Mouse (Mus musculus): Measurements from ENCODE around the gene Atg101.

Gene Atg101

DNA sequence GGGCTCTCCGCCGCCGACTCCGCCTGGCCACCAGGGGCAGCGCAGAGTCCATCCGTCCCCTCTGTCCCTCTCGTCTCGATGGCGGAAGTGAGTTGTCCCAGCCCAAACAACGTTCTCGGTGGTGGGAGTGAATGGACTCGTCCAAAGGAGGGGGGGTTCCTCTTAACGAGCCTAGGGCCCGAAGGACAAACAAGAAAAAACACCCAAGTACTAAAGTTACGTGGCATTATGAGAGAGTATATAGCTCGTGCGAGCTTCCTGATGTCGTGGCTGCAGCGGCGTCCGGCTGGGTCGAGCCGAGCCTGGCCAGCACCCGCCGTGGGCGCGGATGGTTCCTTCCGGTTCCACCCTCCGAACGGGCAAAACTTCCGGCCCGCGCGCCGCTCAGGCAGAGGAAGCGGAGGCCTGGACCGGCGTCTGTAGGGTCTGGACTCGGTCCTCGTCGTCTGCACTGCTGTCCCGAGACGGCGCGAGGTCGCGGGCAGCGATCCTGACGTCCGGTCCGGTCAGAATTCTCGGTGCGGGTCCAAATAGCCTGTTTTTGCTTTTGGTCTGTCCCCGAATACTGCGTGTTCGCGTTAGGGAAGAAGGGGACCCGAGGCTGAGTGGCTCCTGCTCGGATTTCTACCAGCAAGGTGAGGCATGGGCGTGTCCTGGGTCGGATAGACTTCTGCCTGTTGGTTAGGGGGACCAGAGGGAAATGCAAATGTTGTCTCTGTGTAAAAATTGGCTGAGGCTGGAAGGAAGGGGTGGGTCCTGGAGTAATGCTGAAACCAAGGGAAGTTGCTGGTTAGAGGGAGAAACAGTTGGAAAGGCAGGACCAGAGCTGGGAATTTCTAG is at the start of gene Atg101:
TSS of gene Atg101 (plus strand) at position 362 of the 840 bp plus-strand sequence.
- DNase-seq (ENCODE audit: low spot score in 2 of 2) = peak; percentile 78 to 82

DNA sequence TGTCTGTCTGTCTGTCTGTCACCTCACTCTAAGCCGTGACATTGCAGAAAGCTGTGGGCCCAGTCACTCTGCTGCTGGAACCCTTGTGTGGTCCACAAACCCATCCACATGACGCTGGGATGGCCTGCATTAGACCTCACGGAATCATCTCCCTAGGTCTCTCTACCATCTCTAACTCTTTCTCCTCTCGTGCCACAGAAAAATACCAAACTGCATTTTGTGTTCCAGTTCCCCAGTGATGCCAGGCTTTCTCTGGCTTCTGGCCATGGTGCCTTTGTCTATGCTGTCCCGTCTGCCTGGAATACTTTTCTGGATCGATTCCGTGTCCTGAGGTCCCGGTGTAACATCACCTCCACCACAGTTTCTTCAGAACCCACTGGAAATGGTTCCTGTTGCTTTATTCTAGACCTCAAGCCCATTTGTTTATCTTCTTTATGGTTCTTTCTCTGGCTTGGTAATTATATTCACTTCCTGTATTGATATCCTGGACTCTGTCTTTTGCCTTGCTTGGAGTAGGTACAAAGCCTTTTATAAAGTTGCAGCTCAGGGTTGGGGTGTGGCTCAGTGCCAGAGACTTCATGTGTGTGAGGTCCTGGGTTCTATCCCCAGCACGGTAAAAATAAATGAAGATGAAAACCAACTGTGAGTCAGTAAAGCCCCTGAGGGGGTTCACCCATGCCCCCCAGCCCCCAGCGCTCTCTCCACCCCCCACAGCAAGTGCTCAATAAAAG is 49.3 kb upstream of the Atg101 start:
- no peak for DNase-seq (ENCODE audit: low spot score in 2 of 2)

DNA sequence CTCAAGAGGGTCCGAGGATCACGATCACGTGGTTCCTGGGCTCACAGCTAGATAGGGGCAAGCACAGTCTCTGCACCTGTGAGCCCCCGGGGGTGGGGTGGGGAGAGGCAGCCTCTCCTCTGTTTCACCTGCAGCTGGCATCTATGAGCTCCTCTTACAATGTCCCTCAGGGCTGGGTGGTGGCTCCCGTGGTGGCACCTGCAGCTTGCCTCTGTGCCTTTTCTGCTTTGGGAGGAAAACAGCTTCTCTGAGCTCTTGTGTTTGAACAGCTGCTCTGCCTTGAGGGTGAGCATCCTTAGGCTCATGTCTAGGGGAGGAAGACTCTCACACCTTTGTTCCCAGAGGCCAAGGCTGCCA is 48.8 kb upstream of the Atg101 start:
- no peak for DNase-seq (ENCODE audit: low spot score in 2 of 2)

DNA sequence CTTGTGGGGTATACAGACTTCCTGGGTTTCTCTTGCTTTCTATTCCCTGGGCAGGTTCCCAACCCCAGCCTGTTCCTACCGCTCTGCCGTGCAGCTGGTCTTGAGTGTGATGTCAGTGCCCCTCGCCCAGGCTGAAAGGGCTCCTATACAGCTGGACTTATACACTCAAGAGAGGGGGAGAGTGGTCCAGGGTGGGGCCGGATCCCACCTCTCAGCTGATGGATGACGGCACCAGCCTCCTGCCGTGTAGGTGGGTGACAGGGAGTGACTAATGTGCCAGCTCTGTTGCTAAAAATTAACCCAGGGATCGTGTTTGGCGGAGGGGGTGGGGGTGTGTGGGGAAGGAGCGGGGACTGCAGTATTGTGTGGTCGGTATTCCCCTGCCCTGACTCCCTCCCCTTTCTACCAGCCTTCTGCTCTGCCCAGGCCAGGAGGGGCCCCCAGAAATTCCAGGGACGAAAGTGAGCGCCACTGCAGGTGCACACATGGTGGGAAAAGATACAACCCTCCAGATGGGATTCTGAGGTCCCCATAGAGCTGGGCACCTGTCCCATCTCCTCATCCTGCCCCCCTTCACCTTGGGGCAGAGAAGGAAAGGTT is 48.2 kb upstream of the Atg101 start:
- DNase-seq (ENCODE audit: low spot score in 2 of 2) = peak; percentile 72 to 80

DNA sequence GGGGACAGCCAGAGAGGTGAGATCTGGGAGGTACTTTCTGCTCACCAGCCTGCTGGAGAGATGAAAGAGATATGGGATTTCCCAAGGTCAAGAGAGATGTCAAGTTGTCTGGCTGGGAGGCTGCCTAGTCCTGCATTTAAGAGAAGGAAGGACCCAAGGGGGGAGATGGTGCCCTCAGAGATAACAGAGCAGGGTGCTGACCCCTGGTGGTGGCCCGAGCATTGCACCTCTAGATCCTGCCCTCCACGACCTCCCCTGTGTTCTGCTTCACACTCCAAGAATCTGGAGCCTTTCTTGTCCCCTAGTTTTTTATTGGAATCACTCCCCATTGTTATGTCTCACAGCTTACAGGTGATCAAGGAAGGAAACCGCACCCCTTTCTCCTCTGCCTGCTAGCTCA is 47.2 kb upstream of the Atg101 start:
- no peak for DNase-seq (ENCODE audit: low spot score in 2 of 2)

DNA sequence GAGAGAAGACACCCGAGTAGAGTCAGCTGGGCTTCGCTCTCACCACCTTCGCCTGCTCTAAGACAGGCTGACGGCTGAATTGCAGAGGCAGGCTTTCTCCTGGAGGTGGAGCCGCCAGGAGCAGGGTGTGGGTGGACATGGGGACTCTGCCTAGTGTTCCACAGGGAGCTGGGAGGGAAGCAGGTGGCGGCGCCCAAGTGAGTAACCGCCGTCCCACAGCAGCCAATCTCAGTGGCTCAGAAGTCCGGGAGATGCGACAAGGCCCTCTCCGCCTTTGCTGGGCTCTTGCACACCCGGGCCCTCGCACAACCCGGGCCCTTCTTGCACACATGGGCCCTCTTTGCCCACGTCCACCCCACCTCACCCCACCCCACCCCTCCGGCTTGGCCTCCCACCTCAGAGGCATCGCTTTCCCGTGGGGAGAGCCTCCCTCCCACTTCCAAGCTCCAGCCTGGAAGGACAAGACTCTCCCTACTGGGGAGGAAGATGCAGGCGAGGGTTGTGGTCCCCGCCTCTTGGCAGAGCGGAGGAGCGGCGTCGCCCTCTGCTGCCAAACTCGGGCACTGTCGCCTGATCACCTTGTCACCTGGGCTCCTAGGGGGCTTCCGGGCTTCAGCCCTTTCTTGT is 45.1 kb upstream of the Atg101 start:
- peak; percentile 80 to 89 for DNase-seq (ENCODE audit: low spot score in 2 of 2)

DNA sequence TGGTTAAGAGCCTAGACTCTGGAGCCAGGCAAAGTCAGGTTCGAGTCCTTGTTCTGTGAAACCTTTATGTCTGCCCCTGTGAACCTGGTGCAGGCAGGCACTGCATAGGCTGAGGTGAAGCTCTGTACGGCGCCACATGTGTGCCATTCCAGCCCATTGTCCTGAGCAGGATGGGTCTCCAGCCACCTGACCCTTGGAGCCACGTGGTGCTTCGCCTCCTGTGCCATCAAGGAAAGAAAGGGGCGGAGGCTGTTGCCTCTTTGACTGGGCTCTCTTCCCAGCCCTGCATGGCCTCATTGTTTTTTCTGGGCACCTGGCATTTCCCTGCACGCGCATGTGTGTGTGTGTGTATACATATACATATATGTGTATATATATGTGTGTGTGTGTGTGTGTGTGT is 44.3 kb upstream of the Atg101 start:
- DNase-seq (ENCODE audit: low spot score in 2 of 2) = no peak

DNA sequence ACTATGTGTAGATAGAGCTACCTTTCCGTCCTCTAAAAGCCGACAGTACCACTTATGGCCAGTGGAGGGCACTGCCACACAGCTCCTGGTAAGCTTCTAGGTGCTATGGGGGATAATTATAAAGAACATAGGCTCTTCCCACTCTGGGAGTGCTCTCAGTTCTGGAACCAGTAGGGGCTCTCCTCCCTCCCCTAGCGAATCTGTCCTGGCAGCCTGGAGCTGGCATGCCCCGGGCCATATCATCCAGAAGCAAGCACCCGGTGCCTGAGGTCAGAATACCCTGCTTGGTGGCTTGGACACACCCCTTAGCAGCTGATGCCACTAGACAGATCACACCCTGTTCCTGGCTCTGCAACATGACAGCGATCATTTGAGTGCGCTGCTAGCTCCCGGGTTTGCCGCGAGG is 43.3 kb upstream of the Atg101 start:
- peak; percentile 84 to 87 for DNase-seq (ENCODE audit: low spot score in 2 of 2)

DNA sequence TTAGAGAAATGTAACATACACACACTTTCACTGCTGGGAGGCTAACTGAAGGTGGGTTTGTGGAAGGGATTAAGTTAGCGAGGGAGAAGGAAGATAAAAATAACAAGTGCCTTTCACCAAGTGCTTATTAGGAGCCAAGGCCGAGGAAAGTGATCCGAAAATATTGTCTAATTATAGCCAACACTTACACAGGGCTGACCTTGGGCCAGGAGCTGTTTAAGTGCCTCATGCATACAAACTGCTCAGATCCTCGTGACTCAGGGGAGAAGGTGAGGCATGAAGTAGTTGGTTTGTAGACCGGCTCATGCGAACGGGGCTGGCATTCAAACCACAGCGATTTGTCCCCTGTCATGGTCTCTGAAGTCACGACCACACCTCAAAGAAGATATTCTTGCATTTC is 42.8 kb upstream of the Atg101 start:
- DNase-seq (ENCODE audit: low spot score in 2 of 2) = no peak

DNA sequence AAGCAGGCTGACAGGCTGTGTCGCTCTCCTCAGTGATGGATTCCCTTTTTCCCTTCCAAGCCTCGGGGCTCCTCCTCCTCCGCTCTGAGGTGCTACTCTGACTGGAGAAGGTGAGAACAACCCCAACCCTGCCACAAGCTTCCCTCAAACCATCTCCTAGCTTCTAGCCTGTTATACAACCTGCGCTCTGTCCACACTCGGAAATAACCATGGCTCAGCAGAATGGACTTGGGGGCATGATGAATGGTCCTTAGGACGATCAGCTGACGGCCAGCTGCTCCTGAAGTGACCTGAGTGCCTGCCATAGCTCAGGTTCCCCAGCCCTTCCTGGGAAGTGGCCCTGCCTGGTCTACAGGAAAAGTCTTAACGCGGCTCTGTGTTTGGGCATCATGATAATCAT is 42.2 kb upstream of the Atg101 start:
- DNase-seq (ENCODE audit: low spot score in 2 of 2) = no peak

DNA sequence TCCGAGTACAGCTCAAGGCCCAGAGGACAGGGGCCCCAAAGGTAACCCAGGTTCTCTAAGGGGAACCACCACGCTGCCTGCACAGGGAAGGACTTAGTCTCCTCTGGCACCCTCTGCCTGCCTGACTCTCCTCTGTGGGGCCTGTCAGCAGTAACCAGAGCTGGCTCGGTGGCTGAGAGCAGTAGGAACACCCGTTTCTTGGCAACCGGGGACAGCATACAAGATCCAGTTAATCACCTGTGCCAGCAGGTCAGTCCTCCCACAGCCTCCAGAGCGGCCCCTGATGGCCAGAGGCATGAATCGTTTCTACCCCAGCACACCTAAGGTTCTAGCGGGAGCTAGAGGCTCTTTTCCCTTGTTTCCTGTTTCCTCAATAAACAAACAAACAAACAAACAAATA is 41.4 kb upstream of the Atg101 start:
- no peak for DNase-seq (ENCODE audit: low spot score in 2 of 2)

DNA sequence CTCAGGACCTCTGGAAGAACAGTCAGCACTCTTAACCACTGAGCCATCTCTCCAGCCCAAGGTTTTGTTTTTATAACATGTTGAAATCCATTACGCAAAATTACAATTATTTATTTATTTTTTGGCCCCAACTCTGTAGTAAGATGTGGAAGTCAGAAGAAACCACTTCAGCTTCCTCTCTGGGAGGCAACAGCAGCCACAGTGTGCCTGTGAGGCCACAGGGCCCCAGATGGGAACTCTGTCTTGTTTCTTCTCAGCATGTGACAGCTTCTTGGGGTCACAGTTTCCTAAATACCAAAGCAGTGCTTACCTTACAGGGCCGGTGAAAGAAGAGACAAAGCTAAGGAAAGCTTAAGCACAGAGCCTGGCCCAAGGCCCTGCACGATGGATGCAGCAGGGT is 40.1 kb upstream of the Atg101 start:
- DNase-seq (ENCODE audit: low spot score in 2 of 2) = no peak

DNA sequence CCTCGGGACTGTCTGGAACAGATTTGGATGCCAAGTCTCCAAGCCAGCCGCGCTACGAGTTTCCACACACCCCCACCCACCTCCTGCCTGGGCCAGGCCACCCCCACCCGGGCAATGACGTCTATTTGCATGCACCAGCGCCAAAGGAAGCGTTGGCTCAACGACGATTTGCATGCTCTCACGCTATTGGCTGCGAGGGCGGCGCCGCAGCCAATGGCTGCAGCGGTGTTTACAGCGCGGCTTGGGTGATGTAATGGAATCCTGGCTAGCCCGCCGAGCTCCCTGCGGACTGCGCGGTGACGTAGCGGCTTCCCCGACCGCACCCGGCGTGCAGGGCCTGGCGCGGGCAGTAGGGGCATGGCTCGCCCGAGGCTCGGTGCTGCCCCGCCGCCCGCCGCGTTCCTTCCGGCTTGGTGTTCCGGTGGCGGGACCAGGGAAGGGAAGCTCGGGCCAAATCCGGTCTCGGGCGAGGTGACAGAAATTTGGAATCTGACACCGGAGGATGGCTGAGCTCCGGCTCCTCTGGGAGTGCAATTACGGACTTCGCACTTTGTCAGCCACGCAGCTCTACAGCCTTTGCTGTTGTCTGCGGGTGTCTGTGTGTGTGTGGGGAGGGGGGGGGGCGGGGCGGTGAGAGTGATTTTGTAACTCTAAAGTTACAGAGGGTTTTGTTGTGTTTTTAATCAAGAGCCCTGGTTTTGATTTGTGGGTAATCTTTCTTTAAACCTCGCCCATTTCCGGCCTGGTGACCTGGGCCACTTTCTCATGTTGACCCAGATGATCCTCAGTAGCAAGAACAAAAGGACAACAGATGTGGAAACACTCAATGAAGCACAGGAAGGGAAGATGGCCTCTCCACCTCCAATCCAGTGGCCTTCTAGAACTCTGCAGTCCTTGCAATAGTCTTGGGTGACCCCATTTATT is 37.6 kb upstream of the Atg101 start:
- peak; percentile 95 to 98 for DNase-seq (ENCODE audit: low spot score in 2 of 2)

DNA sequence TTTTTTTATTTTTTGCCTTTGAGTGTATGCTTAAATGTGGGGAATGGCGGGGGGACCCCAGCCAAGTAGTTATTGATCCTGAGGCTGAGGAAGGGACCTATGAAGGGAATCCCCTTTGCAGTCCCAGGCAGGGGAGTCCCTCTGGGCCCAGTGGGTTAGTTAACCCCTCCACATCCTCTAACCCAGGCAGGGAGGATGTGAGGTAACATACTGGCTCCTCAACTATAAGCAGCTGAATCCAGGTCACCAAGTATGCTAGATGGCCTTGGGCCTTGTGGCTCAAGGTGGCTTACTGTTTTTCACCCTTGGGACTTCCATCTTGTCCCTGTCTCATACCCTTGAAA is 36.9 kb upstream of the Atg101 start:
- DNase-seq (ENCODE audit: low spot score in 2 of 2) = no peak

DNA sequence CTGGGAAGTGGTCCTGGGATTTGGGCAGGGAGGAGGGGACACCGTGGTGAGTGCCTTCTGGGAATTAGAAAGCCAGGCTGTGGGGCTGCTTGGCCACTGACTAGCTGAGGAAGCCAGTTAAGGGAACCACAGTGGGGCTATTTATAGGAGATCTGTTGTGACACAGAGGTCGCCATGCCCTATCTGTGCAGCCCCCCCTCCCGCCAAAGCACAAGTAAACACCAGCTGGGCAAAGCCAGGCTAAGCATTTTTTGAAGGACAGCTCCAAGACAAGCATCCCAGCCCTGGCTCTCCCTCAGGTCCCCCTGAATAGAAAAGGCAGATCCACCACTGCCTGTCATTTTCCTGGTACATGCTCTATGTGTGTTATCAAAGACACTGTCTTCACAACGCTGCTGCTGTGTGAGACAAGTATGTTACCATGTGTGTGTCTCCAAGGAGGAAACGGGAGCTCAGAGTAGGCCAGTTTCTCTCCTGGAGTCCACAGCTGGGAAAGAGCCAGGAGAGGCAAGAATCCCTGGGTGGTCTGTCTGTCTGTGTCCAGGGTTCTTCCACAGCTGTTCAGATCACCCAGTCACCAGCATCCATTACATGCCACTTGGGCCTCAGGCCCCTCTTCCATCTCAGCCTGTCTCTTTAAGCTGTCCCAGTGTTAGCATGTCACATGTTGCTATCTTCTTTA is 35.9 kb upstream of the Atg101 start:
- no peak for DNase-seq (ENCODE audit: low spot score in 2 of 2)

DNA sequence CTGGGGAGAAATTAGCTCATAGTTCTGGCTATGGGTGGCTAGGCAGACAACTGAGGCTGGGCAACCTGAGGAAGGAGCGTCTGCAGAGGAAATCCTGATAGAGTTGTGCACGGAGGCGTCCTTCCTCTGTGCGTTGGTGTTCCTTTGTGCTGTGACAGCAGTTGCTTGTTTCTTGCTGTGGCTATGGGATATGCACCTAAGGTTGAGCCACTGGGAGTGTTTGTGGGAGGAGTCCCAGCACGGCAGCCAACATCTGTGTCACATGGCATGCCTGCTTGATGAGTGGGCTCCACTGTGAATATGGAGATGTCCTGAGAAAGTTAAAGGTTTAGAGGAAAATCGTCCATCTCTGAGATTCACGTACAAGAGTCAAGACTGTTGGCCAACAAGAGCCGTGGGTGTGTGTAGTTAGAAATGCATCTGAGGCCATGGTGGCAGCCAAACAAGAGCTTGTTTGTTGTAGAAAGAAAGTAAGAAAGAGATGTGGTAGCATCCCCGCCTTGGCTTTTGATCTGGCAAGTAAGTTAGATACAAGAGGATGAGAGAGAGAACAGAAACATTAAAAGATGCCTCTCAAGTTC is 33.8 kb upstream of the Atg101 start:
- DNase-seq (ENCODE audit: low spot score in 2 of 2) = no peak

DNA sequence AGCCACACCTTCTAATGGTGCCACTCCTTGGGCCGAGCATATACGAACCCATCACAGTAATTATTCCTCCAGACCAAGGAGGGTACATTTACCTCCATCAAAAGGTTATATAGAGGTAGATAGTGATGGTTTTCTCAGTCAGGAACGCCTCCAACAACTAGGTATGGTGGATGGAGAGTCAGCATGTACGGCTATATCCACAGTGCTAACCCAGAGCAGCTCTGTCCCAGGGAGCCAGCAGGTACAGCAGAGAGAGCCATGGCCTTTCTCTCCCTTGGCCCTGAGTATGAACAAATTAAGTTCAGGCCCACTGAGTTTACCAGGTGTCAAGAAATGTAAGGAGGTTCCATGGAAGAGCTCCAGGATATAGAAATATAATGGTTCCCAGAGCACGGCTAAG is 32.1 kb upstream of the Atg101 start:
- no peak for DNase-seq (ENCODE audit: low spot score in 2 of 2)

DNA sequence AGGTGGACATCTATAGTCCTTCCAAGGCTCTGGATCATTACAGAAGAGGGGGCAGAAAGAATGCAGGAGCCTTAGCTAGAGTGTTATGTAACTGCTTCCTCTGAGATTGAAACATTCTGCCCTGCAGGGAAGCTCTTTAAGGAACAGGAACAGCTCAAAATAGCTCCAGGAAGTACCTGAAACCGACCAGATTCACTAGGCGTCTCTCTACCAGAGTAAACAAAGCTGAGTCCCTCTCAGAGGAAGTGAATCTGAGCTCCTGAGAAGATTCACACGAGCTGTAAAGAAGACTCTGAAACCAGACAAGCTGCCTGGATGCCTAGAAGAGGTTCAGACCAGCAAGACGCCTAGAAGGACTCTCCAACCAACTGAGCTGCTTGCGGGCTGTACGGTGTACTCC is 31.5 kb upstream of the Atg101 start:
- DNase-seq (ENCODE audit: low spot score in 2 of 2) = no peak

DNA sequence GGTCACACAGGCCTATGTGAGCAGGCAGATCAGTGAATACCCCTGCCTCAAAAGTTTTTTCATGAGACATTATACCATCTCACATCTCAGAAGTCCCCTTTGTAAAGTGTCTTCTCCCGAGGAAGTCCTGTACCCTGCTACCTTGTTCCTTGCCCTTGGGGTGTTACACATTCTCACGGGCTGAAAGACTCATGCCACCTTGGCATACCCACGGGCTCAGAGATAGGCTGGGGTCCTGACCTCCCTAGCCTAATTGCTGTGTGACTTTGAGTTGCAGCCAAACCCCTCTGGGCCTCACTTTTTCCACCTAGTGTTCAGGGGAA is 30.5 kb upstream of the Atg101 start:
- DNase-seq (ENCODE audit: low spot score in 2 of 2) = no peak

DNA sequence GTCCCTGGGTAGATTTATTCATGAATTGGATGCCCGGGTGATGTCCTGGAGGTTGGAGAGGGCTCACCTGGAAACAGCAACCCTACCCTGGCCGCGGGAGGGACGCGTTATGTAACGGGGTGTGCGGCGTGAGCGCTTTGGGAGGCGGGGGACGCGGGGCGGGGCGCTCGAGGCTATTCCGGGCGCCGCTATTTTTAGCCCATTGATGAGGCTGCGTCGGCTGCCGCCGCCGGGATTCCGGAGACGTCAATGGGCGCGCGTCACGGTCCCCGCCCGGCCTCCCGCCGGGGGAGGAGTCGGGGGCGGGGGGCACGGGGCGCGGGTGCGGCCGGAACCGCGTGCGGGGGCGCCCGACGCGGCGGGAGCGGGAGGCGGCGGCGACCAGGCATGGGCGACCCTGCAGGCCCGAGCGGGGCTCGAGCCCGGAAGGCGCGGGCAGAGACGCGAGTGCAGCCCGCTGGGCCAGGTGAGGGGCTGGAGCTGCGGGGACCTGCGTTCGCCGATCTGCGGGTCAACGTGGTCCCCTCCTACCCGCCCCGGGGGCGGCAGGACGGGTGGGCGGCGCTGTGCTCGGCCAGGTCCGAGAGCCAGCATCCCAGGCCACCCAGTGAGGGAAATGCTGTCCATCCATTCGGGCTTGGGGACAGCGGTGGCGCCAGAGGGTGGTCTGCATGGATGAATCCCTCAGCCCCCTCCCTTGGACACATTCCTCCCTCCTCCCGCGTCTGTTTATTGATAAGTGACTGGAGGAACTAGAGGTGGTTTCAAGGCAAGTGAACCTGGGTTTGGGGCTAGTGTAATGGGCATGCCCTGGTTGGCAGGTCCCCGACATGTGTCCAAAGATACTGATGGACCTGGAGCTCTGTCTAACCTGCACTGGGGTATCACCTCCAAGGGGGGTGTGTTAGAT is 29.9 kb upstream of the Atg101 start, which contains the start of gene Nr4a1:
TSS of gene Nr4a1 (plus strand) at position 384 of the 910 bp plus-strand sequence.
- DNase-seq (ENCODE audit: low spot score in 2 of 2) = peak; percentile 77 to 82
